Mouse (Mus musculus): ENCODE results near the gene Tanc2. TPM values are rescaled to one million over a fixed set of nuclear protein-coding genes. Genes with fewer than 3 reads are reported as not detected.

Gene Tanc2
- polyA plus RNA-seq, 1 experiment from 2014 or later: 13.3 TPM

DNA sequence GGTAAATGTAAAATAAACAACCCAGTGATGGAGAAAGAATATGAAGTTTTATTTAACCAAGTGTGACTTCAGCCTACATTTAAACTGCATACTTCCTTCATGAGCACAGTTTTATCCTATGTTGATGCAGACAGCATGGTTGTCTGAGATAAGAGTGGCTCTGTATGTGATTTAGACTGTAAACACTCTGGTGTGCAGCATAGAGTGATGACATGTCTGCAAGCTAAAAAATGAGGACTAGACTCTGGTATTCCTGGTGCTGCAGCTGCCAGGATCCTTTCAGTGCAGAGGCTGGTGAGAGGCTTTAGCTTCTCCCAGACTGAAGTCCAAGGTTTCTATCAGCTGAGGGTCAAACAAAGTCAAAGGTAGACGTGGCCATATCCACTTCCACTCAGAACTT is 297.5 kb downstream of the Tanc2 start:
- 58% methylated on average over 1 of the region's 1 CpGs for WGBS

DNA sequence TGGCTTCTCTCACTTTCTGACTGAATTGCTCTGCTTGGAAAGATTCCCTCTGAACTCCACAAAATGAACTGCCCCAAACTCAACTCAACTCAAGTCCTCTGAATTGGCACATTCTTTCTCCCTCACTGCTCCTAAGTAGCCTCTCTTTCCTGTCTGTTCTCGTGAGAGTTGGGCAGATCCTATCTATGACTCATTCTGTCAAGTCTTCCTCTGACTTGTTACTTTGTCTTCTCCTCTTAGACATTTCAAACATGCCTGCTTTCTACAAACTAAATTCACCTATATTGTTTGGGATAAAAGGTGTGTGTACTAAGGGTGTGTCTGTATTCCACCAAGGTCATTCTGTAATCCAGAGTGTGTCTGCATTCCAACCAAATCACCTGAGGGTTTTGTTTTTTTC is 309.4 kb downstream of the Tanc2 start:
- Histone ChIP-seq H3K4me2 (ENCODE audit: low read length) (no peak overlapping the region), H3K36me3 (ENCODE audit: control insufficient read depth, insufficient read depth, low read length) (peaks cover 26% of the 10 kb centered on the region), H3K4me1 (replicated peaks; ENCODE audit: control insufficient read depth, insufficient read depth, low read length) (no peaks in the 10 kb centered on the region), H3K9ac (ENCODE audit: low read length) (no peak overlapping the region), H3K27me3 (replicated peaks; ENCODE audit: control insufficient read depth, insufficient read depth, low read length) (no peaks in the 10 kb centered on the region), H3K4me3 (ENCODE audit: low read depth, low read length) (no peak overlapping the region), H3K27ac (ENCODE audit: low read depth) (no peak overlapping the region), H3K9me3 (ENCODE audit: control insufficient read depth, low read length) (no peaks in the 10 kb centered on the region)
- 47% methylated on average over 1 of the region's 1 CpGs for WGBS
- ATAC-seq (replicated peaks; ENCODE audit: low FRiP score, low TSS enrichment, low read depth) (no peak), DNase-seq (ENCODE audit: low spot score) (no peak)

More for the DNA sequence above, 297.5 kb downstream of the Tanc2 start:
- peaks cover 3% of the 10 kb centered on the region for H3K36me3 ChIP-seq (ENCODE audit: control insufficient read depth, insufficient read depth, low read length)
- no peak overlapping the region for H3K4me2 ChIP-seq (ENCODE audit: low read length)
- ATAC-seq (replicated peaks; ENCODE audit: low FRiP score, low TSS enrichment, low read depth) (no peak), DNase-seq (ENCODE audit: low spot score) (no peak)
- no peaks in the 10 kb centered on the region for H3K4me1 ChIP-seq (replicated peaks; ENCODE audit: control insufficient read depth, insufficient read depth, low read length)
- no peak overlapping the region for H3K4me3 ChIP-seq (ENCODE audit: low read depth, low read length)
- no peak overlapping the region for H3K27ac ChIP-seq (ENCODE audit: low read depth)
- no peaks in the 10 kb centered on the region for H3K27me3 ChIP-seq (replicated peaks; ENCODE audit: control insufficient read depth, insufficient read depth, low read length)
- no peaks in the 10 kb centered on the region for H3K9me3 ChIP-seq (ENCODE audit: control insufficient read depth, low read length)
- no peak overlapping the region for H3K9ac ChIP-seq (ENCODE audit: low read length)

DNA sequence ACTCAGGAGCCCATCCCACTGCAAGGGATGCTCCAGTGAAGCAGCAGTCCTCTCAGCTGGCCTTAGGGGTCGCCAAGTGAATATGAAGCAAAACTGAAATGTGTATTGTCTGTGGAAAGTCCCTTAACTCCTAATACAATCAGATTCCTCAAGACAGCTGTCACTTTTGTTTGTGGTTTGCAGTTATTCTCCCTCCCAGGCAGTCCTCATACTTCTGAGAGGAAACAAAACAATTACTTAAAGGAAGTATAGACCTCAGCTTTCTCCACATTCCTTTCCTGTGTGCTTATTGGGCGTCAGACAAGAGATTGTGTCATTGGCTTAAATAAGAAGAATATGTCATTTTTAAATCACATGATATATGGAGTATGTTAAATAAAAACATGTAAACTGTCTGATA is 311.7 kb downstream of the Tanc2 start:
- no peaks in the 10 kb centered on the region for H3K27me3 ChIP-seq (replicated peaks; ENCODE audit: control insufficient read depth, insufficient read depth, low read length)
- H3K4me2 ChIP-seq (ENCODE audit: low read length): no peak overlapping the region
- H3K27ac ChIP-seq (ENCODE audit: low read depth): no peak overlapping the region
- no peak overlapping the region for H3K9ac ChIP-seq (ENCODE audit: low read length)
- H3K4me1 ChIP-seq (replicated peaks; ENCODE audit: control insufficient read depth, insufficient read depth, low read length): no peaks in the 10 kb centered on the region
- 65% methylated on average over 2 of the region's 2 CpGs for WGBS
- no peaks in the 10 kb centered on the region for H3K9me3 ChIP-seq (ENCODE audit: control insufficient read depth, low read length)
- no peak for DNase-seq (ENCODE audit: low spot score)
- H3K36me3 ChIP-seq (ENCODE audit: control insufficient read depth, insufficient read depth, low read length): peaks cover 22% of the 10 kb centered on the region
- no peak for ATAC-seq (replicated peaks; ENCODE audit: low FRiP score, low TSS enrichment, low read depth)
- H3K4me3 ChIP-seq (ENCODE audit: low read depth, low read length): no peak overlapping the region

DNA sequence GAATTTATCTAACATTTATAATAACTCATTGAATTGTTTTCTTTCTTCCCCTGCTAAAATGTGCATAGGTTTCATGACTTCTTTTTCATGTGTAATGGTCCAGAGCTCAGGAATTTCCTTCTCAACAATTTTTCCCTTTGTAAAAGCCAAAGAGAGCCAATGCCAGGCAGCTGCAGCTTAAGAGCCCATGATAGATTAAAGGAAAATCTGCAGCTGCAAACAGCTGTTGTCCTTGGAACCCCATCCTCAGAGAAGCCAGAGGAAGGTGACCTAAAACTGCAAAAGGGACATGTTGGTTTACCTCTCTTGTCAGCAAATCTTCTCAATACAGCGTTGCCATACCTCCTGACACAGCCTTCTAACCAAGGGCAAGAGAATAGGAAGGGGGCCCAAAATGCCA is 313.2 kb downstream of the Tanc2 start:
- H3K4me3 ChIP-seq (ENCODE audit: low read depth, low read length): no peak overlapping the region
- H3K4me1 ChIP-seq (replicated peaks; ENCODE audit: control insufficient read depth, insufficient read depth, low read length): no peaks in the 10 kb centered on the region
- ATAC-seq (replicated peaks; ENCODE audit: low FRiP score, low TSS enrichment, low read depth): no peak
- no peaks in the 10 kb centered on the region for H3K9me3 ChIP-seq (ENCODE audit: control insufficient read depth, low read length)
- H3K27me3 ChIP-seq (replicated peaks; ENCODE audit: control insufficient read depth, insufficient read depth, low read length): no peaks in the 10 kb centered on the region
- DNase-seq (ENCODE audit: low spot score): no peak
- WGBS: 67% methylated on average over 1 of the region's 1 CpGs
- H3K4me2 ChIP-seq (ENCODE audit: low read length): no peak overlapping the region
- H3K36me3 ChIP-seq (ENCODE audit: control insufficient read depth, insufficient read depth, low read length): peaks cover 13% of the 10 kb centered on the region; the same call in 1 of the 2 replicates
- no peak overlapping the region for H3K27ac ChIP-seq (ENCODE audit: low read depth)
- H3K9ac ChIP-seq (ENCODE audit: low read length): no peak overlapping the region

DNA sequence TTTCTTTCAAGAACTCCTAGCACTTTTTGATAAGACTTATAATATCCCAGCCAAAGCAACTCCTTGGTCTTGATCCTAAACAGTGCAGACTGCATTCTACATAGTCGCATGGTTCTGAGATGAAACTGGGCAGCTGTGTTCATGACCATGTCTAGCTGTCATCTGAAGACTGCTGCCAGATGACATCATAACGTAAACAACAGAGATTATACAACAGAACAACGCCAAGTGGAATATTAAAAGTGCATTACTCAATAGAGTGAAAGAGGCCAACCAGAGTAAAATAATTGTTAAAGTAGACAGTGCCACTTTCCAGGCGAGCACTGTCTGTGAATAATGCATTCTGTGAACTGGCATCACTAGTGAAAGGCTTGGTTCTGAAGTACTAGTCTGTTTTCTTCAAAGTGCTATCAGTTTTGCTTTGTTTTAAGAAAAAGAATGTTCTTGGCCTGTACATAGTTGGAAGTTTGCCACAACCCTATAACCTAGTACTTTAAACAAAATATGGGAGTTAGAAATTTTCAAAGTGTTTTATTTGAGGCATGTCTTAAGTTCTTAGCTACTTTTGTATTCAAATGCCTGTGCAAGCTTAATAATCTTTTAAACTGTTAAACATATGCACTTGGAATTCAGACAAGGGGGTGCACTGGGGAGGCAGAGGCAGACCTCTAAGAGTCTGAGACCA is 315.9 kb downstream of the Tanc2 start:
- Histone ChIP-seq H3K27me3 (replicated peaks; ENCODE audit: control insufficient read depth, insufficient read depth, low read length) (no peaks in the 10 kb centered on the region), H3K4me1 (replicated peaks; ENCODE audit: control insufficient read depth, insufficient read depth, low read length) (no peaks in the 10 kb centered on the region), H3K27ac (ENCODE audit: low read depth) (peak overlapping the region; percentile 29; the same call in 1 of the 2 replicates), H3K4me2 (ENCODE audit: low read length) (no peak overlapping the region), H3K4me3 (ENCODE audit: low read depth, low read length) (no peak overlapping the region), H3K9ac (ENCODE audit: low read length) (no peak overlapping the region), H3K36me3 (ENCODE audit: control insufficient read depth, insufficient read depth, low read length) (peaks cover 9% of the 10 kb centered on the region; the same call in 1 of the 2 replicates), H3K9me3 (ENCODE audit: control insufficient read depth, low read length) (no peaks in the 10 kb centered on the region)
- DNase-seq (ENCODE audit: low spot score) (no peak), ATAC-seq (replicated peaks; ENCODE audit: low FRiP score, low TSS enrichment, low read depth) (0 out of 2 replicates have a peak, but pooled peaks have one; percentile 55)
- WGBS: 32% methylated on average over 4 of the region's 4 CpGs

DNA sequence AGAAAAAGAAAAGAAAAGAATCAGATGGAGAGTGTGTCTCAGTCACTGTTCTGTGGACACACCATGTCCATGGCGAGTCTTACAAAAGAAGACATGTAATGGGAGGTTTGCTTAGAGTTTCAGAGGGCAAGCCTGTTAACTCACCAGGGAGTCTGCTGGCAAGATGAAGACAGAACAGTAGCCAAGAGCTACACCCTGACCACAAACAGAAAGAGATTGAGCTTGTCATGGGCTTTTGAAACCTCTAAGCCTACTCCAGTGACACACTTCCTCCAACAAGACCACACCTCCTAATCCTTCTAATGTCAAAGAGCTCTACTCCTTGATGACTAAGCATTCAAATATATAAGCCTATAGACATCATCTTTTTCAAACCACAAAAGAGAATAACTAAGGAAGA is 317.6 kb downstream of the Tanc2 start:
- Histone ChIP-seq H3K9me3 (ENCODE audit: control insufficient read depth, low read length) (no peaks in the 10 kb centered on the region), H3K4me2 (ENCODE audit: low read length) (no peak overlapping the region), H3K36me3 (ENCODE audit: control insufficient read depth, insufficient read depth, low read length) (peaks cover 9% of the 10 kb centered on the region; the same call in 1 of the 2 replicates), H3K27me3 (replicated peaks; ENCODE audit: control insufficient read depth, insufficient read depth, low read length) (no peaks in the 10 kb centered on the region), H3K4me3 (ENCODE audit: low read depth, low read length) (no peak overlapping the region), H3K4me1 (replicated peaks; ENCODE audit: control insufficient read depth, insufficient read depth, low read length) (no peaks in the 10 kb centered on the region), H3K27ac (ENCODE audit: low read depth) (no peak overlapping the region), H3K9ac (ENCODE audit: low read length) (no peak overlapping the region)
- no peak for ATAC-seq (replicated peaks; ENCODE audit: low FRiP score, low TSS enrichment, low read depth)
- no peak for DNase-seq (ENCODE audit: low spot score)
- 100% methylated on average over 1 of the region's 1 CpGs for WGBS

DNA sequence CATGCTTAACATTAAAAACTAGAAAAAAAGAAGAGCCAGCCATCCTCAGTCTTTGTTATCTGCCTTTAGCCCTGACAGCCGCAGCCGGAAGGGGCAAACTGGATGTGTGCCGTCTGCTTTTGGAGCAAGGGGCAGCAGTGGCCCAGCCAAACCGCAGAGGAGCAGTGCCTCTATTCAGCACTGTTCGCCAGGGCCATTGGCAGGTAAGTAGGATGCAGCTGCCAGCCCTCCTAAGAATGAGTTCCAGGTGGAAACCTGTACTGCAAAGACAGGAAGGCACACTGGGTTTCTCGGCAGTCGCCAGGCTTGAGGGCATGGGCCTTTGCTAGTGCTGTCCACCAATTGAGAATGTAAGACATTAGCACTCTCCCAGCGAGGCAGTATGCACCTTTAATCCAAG is 319.1 kb downstream of the Tanc2 start:
- WGBS: 85% methylated on average over 8 of the region's 8 CpGs
- Histone ChIP-seq H3K27me3 (replicated peaks; ENCODE audit: control insufficient read depth, insufficient read depth, low read length) (no peaks in the 10 kb centered on the region), H3K9me3 (ENCODE audit: control insufficient read depth, low read length) (no peaks in the 10 kb centered on the region), H3K4me3 (ENCODE audit: low read depth, low read length) (no peak overlapping the region), H3K4me1 (replicated peaks; ENCODE audit: control insufficient read depth, insufficient read depth, low read length) (no peaks in the 10 kb centered on the region), H3K27ac (ENCODE audit: low read depth) (no peak overlapping the region), H3K4me2 (ENCODE audit: low read length) (no peak overlapping the region), H3K36me3 (ENCODE audit: control insufficient read depth, insufficient read depth, low read length) (peaks cover 6% of the 10 kb centered on the region; the same call in 1 of the 2 replicates), H3K9ac (ENCODE audit: low read length) (no peak overlapping the region)
- no peak for DNase-seq (ENCODE audit: low spot score)
- ATAC-seq (replicated peaks; ENCODE audit: low FRiP score, low TSS enrichment, low read depth): no peak

DNA sequence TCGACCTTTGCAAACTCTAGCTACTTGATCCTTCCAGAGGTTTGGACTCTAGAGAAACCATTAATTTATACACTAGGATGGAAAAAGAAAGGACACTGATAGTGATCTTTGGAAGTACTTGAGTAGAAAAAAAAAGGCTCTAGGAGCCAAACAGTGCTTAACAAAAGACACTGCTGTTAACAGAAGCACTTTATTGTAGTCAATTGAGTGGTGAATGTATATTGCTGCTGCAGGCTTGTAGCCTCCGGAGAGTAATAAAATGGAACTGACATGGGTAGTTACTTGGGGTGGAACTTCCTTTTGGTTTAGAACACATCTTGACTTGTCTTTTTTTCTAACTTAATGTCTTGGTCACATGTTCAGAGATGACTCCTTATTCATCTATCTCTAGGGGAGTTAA is 319.8 kb downstream of the Tanc2 start:
- Histone ChIP-seq H3K9ac (ENCODE audit: low read length) (no peak overlapping the region), H3K4me1 (replicated peaks; ENCODE audit: control insufficient read depth, insufficient read depth, low read length) (no peaks in the 10 kb centered on the region), H3K36me3 (ENCODE audit: control insufficient read depth, insufficient read depth, low read length) (peaks cover 11% of the 10 kb centered on the region; the same call in 1 of the 2 replicates), H3K4me2 (ENCODE audit: low read length) (no peak overlapping the region), H3K9me3 (ENCODE audit: control insufficient read depth, low read length) (no peaks in the 10 kb centered on the region), H3K27ac (ENCODE audit: low read depth) (no peak overlapping the region), H3K27me3 (replicated peaks; ENCODE audit: control insufficient read depth, insufficient read depth, low read length) (no peaks in the 10 kb centered on the region), H3K4me3 (ENCODE audit: low read depth, low read length) (no peak overlapping the region)
- ATAC-seq (replicated peaks; ENCODE audit: low FRiP score, low TSS enrichment, low read depth): no peak
- WGBS: 58% methylated on average over 2 of the region's 2 CpGs
- no peak for DNase-seq (ENCODE audit: low spot score)

DNA sequence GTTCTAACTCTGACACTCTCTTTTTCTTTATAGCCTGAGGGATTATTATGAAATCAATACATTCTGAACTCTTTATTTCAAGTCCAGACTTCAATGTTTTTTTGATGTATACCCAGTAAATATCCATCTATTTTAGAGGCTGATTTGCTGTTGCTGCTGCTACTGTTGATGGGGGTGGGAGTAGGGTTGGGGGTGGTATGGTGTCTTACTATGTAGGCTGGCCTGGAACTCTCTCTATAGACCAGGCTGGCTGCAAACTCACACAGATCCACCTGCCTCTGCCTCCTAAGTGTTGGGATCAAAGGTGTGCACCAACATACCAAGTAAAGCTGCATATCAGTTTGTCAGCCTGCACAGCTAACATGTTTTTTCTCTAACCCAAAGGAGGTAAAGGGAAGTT is 321.4 kb downstream of the Tanc2 start:
- no peak for ATAC-seq (replicated peaks; ENCODE audit: low FRiP score, low TSS enrichment, low read depth)
- Histone ChIP-seq H3K9me3 (ENCODE audit: control insufficient read depth, low read length) (no peaks in the 10 kb centered on the region), H3K27me3 (replicated peaks; ENCODE audit: control insufficient read depth, insufficient read depth, low read length) (no peaks in the 10 kb centered on the region), H3K27ac (ENCODE audit: low read depth) (no peak overlapping the region), H3K4me2 (ENCODE audit: low read length) (no peak overlapping the region), H3K4me1 (replicated peaks; ENCODE audit: control insufficient read depth, insufficient read depth, low read length) (no peaks in the 10 kb centered on the region), H3K36me3 (ENCODE audit: control insufficient read depth, insufficient read depth, low read length) (peaks cover 14% of the 10 kb centered on the region; the same call in 1 of the 2 replicates), H3K9ac (ENCODE audit: low read length) (no peak overlapping the region), H3K4me3 (ENCODE audit: low read depth, low read length) (no peak overlapping the region)
- DNase-seq (ENCODE audit: low spot score): no peak

Data from intestine, embryonic 14.5 days (tissue).